Mouse (Mus musculus): ENCODE measurements at regions not wholly inside any gene's neighbourhood (a gene's known extent, or its start where the extent isn't known, plus 50 kb on each side); places are given as distances from the start of the nearest gene placed in this dataset.

- TF ChIP-seq EP300 (IDR thresholded peaks at IDR 0.05) (no peak), CTCF (IDR thresholded peaks at IDR 0.05) (no peak)
Measured at GRCm38 (mm10) chr10:96841128-96841527, 224.3 kb downstream of the Btg1 start.
